Mouse (Mus musculus) kidney, embryonic 16.5 days (tissue): Measurements from ENCODE around the gene Olfm2. TPM values are rescaled to one million over a fixed set of nuclear protein-coding genes. Genes with fewer than 3 reads are reported as not detected.

Experiments used
- ATAC-seq: fragments of 200-750 bp; cut with Nextera tagmentation; 2 replicates; pipeline ENCODE4 v1.8.0; 2017; ENCODE audit warnings: moderate TSS enrichment; ENCODE audit not compliant: low FRiP score, low TSS enrichment
- H3K27ac ChIP-seq: fragments of 300-500 bp; sonication (generic); 2 replicates; pipeline ENCODE4 v1.5.1; 2014; ENCODE audit warnings: low read length
- H3K27me3 ChIP-seq: fragments of 300-500 bp; sonication (generic); 2 replicates; pipeline ENCODE4 v1.6.1; 2014; ENCODE audit warnings: low read length, control low read depth, mixed read lengths; ENCODE audit not compliant: insufficient read depth
- H3K36me3 ChIP-seq: fragments of 300-500 bp; sonication (generic); 2 replicates; pipeline ENCODE4 v1.6.1; 2014; ENCODE audit warnings: low read length, control low read depth, mixed read lengths; ENCODE audit not compliant: insufficient read depth
- H3K4me1 ChIP-seq: fragments of 300-500 bp; sonication (generic); 2 replicates; pipeline ENCODE4 v1.6.1; 2014; ENCODE audit warnings: low read length, control low read depth, mixed read lengths; ENCODE audit not compliant: insufficient read depth
- H3K4me2 ChIP-seq: fragments of 300-500 bp; sonication (generic); replicated peaks from 2 replicates; pipeline ENCODE4 v1.6.1; 2014; ENCODE audit warnings: low read depth, low read length
- H3K4me3 ChIP-seq: fragments of 300-500 bp; sonication (generic); 2 replicates; pipeline ENCODE4 v1.5.1; 2014; ENCODE audit warnings: mild to moderate bottlenecking, low read length
- H3K9ac ChIP-seq: fragments of 300-500 bp; sonication (generic); replicated peaks from 2 replicates; pipeline ENCODE4 v1.6.1; 2014; ENCODE audit warnings: low read length
- H3K9me3 ChIP-seq: fragments of 300-500 bp; sonication (generic); 2 replicates; pipeline ENCODE4 v1.6.1; 2016; ENCODE audit warnings: low read length, control low read depth
- WGBS: fragments of 180-500 bp; shearing (Covaris S2); extraction: QIAGEN DNeasy Blood & Tissue Kit; methylation state at CpG from one replicate; pipeline ENCODE4 v1.1.7; 2014; 5-methylcytosine and 5-hydroxymethylcytosine counted together
- polyA plus RNA-seq: library from polyadenylated mRNA; unstranded; fragments of >200 nt; fragmentation: Nextera tagmentation; extraction: Ambion mirVana; gene quantifications from 2 replicates; pipeline ENCODE4 v1.2.1, GENCODE M21; 2015

Olfm2 gene
- polyA plus RNA-seq, 1 experiment from 2014 or later, result 6.6 TPM

DNA sequence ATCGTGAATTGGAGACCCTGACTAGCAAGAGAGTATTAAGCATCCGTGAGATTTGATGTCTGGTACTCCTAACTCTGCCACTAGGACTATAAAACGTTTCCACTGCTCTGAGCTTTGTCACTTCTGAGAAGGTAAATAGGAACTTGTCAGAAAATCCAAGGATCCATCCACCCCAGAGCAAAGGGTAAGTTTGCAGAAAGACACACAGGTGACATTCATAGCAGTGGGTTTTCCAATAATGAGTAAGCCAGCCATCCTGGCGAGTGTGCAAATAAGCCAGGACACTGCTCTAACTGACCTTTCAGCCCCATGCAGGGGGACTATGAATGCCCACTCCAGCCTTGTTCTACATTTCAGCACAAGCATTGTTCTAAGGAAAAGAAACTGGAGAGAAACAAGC lies 14.4 kb downstream of the Olfm2 start:
- Histone ChIP-seq H3K9me3 (no peaks in the 10 kb centered on the region), H3K36me3 (no peaks in the 10 kb centered on the region), H3K27me3 (peaks cover 23% of the 10 kb centered on the region), H3K4me2 (no peak overlapping the region), H3K4me1 (peaks cover 11% of the 10 kb centered on the region), H3K27ac (no peak overlapping the region), H3K9ac (no peak overlapping the region), H3K4me3 (no peak overlapping the region)
- ATAC-seq, result no peak
- 57% methylated on average over 4 of the region's 4 CpGs for WGBS

DNA sequence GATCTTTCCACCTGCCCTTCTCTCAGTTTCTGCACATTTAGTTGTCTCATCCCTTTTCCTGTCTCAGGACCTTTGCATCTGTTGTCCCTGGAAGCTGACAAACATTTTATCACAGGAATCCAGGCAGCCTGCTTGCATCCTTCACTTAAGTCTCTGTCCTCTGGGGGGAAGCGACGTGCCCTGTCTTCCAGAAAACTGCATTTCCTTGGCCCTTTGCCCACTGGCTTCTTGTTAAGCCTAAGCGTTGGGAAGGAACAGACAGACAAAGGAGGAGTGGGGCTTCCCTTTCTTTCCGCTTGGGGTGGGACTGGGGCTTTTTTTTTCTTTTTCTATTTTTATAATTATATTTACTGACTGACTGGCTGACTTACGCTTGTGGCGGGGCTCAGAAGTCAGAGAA lies 16.7 kb downstream of the Olfm2 start:
- Histone ChIP-seq H3K4me3 (no peak overlapping the region), H3K9me3 (no peaks in the 10 kb centered on the region), H3K9ac (no peak overlapping the region), H3K36me3 (no peaks in the 10 kb centered on the region), H3K4me2 (no peak overlapping the region), H3K27me3 (peaks cover 47% of the 10 kb centered on the region), H3K4me1 (peaks cover 19% of the 10 kb centered on the region), H3K27ac (no peak overlapping the region)
- WGBS, result 39% methylated on average over 6 of the region's 6 CpGs
- ATAC-seq, result no peak

DNA sequence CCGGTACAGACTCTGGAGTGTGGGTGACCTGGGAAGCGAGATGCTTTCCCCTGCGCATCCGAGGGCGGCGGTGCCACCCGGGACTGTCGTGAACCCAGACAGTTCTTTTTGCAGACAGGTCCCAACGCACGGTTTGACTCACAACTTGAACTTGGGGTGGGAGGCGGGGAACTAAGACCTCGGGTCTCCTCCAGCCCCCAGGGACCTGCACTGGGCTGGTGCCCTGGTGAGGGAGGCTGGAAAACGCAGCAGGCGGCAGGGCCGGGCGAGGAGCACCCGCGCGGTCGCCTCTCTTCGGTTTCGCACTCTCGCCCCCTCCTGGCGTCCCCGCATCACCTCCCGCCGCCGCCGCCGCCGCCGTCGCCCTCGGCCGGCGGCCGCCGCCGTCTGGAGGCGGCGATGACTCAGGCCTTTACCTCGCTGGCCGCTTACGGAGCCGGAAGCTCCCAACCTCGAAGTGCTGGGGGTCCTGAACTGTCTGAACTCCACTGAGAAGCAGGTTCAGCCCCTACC lies 18.5 kb downstream of the Olfm2 start:
- peak overlapping the region; percentile 63 for H3K9ac ChIP-seq
- no peak overlapping the region for H3K27ac ChIP-seq
- H3K36me3 ChIP-seq, result no peaks in the 10 kb centered on the region
- no peaks in the 10 kb centered on the region for H3K9me3 ChIP-seq
- peaks cover 19% of the 10 kb centered on the region for H3K4me1 ChIP-seq
- H3K27me3 ChIP-seq, result peaks cover 47% of the 10 kb centered on the region
- H3K4me3 ChIP-seq, result peak overlapping the region; percentile 54
- WGBS, result 1% methylated on average over 36 of the region's 46 CpGs
- ATAC-seq, result peak; percentile 83
- peak overlapping the region; percentile 97 for H3K4me2 ChIP-seq

DNA sequence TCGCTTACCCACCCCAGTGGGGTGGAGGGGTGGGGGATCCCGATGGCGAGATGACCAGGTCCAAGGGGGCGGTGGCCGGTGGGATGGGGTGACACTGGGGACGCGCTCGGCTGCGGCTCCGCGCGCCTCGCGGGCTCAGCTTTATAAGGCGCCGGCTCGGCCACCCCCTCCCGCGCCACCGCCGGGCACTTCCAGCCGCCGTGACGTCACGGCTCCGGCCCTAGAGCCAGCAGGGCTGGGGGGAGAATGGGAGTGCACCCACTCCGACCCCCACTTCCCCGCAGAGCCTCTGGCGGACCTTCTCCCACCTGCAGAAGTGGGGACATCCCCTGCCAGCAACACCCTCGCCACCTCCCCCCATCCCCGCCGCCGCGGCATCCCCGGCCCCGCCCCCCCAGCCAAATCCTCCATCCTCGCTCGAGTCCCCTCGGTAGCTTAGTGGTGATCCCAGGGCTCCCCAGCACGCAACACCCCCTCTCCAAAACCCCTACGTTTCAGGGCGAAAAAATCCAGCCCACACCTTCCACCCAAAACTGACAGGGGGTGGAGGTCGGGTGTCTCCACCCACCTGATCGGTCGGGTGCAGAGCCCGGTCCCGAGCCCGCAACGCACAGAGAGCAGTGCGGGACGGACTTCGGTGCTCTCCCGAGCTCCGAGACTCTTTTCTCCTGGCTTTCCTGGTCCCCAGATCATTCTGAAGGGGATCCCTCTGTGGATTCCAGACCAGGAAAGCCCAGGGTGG lies 19.1 kb downstream of the Olfm2 start:
- H3K4me3 ChIP-seq, result peak overlapping the region; percentile 54
- under 1% methylated on average over 47 of the region's 54 CpGs for WGBS
- ATAC-seq, result peak; percentile 31

DNA sequence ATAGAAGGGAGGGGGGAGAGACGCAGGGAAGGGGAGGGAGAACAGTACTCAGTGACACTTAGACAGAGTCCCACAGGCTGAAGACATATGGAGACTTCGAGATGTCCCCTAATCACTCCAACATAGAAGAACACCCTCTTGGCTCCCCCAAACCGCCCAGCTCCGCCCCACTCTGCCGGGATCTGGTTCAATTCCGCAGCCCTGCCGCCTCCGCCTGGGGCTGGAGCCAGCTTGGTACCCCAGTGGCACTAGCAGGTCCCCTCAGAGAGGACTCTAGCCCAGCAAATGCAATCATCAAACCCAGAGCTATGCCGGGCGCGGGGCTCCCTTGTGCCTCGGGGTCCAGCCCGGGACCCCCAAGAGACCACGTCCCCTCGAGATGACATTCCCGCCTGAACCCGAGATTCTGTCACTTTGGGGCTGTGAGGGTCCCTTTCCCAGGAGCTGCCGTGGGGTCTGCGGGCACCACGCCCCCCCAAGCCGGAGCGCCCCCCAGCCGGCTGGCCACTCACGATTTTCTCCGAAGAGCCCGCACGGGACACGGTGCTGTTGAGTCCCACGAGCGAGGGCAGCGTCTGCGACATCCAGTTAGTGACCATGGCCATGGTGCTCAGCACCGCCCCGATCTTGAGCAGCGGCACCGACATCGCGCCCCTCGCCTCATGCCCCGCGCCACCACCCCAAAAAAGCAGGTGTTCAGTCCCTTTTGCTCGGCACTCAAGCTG lies 19.9 kb downstream of the Olfm2 start:
- Histone ChIP-seq H3K9ac (peak overlapping the region; percentile 63), H3K4me3 (peak overlapping the region; percentile 54), H3K4me2 (peak overlapping the region; percentile 97), H3K27me3 (peaks cover 47% of the 10 kb centered on the region), H3K4me1 (peaks cover 25% of the 10 kb centered on the region), H3K27ac (no peak overlapping the region), H3K9me3 (no peaks in the 10 kb centered on the region), H3K36me3 (no peaks in the 10 kb centered on the region)
- 1% methylated on average over 42 of the region's 42 CpGs for WGBS
- 0 out of 2 replicates have a peak, but pooled peaks have one; percentile 19 for ATAC-seq

More for the DNA sequence above, 19.1 kb downstream of the Olfm2 start:
- Histone ChIP-seq H3K27me3 (peaks cover 47% of the 10 kb centered on the region), H3K9me3 (no peaks in the 10 kb centered on the region), H3K27ac (no peak overlapping the region), H3K4me2 (peak overlapping the region; percentile 97), H3K4me1 (peaks cover 19% of the 10 kb centered on the region), H3K9ac (peak overlapping the region; percentile 63), H3K36me3 (no peaks in the 10 kb centered on the region)

DNA sequence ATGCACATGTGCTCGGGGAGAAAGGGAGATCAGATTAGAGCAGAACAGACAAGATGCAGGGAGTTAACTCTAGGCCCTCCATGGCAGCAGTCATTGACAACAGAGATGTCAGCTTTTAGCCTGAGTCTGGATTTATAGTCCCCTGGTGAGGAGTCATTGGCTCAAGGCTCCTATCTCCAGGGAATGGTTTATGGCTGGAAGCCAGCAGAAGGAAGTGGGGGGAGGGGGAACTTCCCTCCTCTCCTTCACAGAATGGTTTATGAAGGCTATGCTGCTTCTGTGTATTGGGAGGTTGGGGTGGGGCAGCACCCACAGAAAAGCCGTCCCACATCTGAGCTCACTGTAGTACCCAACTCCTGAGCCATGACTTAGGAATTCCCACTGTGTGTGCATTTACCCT lies 24.6 kb downstream of the Olfm2 start:
- Histone ChIP-seq H3K27ac (no peak overlapping the region), H3K9ac (no peak overlapping the region), H3K36me3 (no peaks in the 10 kb centered on the region), H3K4me1 (peaks cover 15% of the 10 kb centered on the region), H3K27me3 (peaks cover 22% of the 10 kb centered on the region), H3K4me2 (no peak overlapping the region), H3K9me3 (0 out of 2 replicates have a peak, but pooled peaks cover 3% of the 10 kb centered on the region), H3K4me3 (no peak overlapping the region)
- WGBS, result 15% methylated on average over 2 of the region's 2 CpGs
- ATAC-seq, result peak; percentile 68

DNA sequence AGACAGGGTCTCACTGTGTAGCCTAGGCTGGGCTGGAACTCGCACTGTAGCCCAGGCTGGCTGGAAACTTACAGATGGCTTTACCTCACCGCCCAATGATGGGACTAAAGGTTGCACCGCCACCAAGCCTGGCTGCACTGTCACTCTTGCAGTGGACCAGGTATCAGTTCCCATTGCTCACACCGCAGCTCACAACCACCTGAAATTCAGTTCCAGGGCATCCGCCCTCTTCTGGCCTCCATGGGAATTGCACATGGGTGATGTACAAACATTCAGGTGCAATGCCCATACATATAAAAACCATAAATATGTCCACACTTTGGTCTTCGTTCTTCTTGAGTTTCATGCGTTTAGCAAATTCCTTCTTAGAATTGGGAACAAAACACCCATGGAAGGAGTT lies 30.8 kb downstream of the Olfm2 start:
- H3K27me3 ChIP-seq, result no peaks in the 10 kb centered on the region
- H3K36me3 ChIP-seq, result no peaks in the 10 kb centered on the region
- 0 out of 2 replicates have a peak, but pooled peaks cover 1% of the 10 kb centered on the region for H3K9me3 ChIP-seq
- H3K27ac ChIP-seq, result no peak overlapping the region
- no peak for ATAC-seq
- no peak overlapping the region for H3K9ac ChIP-seq
- 74% methylated on average over 7 of the region's 7 CpGs for WGBS
- no peak overlapping the region for H3K4me3 ChIP-seq
- H3K4me1 ChIP-seq, result no peaks in the 10 kb centered on the region
- no peak overlapping the region for H3K4me2 ChIP-seq

DNA sequence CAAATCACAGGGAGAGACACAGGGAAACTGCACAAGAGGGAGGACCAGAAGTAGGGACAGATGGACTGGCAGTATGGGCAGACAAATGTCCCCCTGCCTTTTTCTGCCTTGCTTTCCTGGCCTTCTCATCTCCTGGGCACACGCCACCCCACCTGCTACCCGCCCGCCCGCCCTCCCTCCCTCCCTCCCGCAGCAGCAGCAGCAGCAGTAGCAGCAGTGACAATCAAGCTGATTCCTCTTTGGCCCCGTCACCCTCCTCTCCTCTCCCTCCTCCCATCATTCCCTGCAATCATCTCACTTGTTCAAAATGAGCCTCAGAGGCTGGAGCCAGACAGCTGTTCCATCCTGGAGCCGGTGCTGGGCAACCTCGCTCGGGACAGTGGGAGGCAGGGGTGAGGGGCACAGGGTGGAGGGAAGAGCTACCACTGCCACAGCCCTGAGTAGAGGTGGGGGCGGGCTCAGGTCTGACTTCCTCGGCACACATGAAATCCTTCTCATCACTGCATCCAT lies 32.6 kb downstream of the Olfm2 start:
- Histone ChIP-seq H3K4me2 (no peak overlapping the region), H3K36me3 (no peaks in the 10 kb centered on the region), H3K4me3 (no peak overlapping the region), H3K9me3 (no peaks in the 10 kb centered on the region), H3K9ac (no peak overlapping the region), H3K4me1 (no peaks in the 10 kb centered on the region), H3K27ac (no peak overlapping the region), H3K27me3 (no peaks in the 10 kb centered on the region)
- ATAC-seq, result no peak
- WGBS, result 33% methylated on average over 11 of the region's 11 CpGs

DNA sequence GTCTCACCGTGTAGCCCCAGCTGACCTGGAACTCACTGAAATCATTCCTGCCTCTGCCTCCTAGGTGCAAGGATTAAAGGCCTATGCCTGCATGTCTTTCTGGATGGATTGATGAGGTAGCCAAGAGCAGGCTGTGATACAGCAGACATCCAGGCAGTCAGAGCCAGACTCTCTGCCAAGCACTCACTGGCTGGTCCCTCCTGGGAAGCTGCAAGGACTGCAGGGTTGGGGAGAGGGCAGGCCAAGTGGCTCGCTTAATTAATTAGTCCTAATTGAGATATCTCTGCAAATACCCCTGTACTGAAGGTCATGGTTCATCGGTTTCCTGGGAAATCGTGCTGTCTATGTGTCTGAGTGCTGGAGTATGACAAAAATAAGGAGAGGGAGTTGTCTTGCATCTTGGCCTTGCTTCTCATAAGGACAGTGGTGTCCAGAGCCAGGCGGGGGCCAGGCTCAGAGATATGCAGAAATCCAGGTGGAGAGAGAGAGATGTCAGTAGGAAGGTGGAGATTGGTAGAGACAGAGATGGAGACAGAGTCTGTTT lies 33.1 kb downstream of the Olfm2 start:
- Histone ChIP-seq H3K27me3 (no peaks in the 10 kb centered on the region), H3K4me3 (no peak overlapping the region), H3K4me1 (no peaks in the 10 kb centered on the region), H3K9ac (no peak overlapping the region), H3K27ac (no peak overlapping the region), H3K36me3 (no peaks in the 10 kb centered on the region), H3K9me3 (no peaks in the 10 kb centered on the region), H3K4me2 (no peak overlapping the region)
- no peak for ATAC-seq
- WGBS, result 55% methylated on average over 5 of the region's 5 CpGs
